Mouse (Mus musculus) hindbrain, embryonic 16.5 days (tissue): ENCODE data around the gene Lyzl4. TPM values are rescaled to one million over a fixed set of nuclear protein-coding genes. Genes with fewer than 3 reads are reported as not detected.
"Not testable (repeated sequence)": the region's sequence is repeated elsewhere in the genome, so short reads cannot be mapped to it uniquely, and the experiment has no call there.

Experiments
- ATAC-seq: fragments of 200-750 bp; cut with Nextera tagmentation; 2 replicates; pipeline ENCODE4 v1.8.0; 2017; ENCODE audit warnings: moderate TSS enrichment, moderate library complexity
- H3K27ac ChIP-seq: fragments of 300-500 bp; sonication (generic); 2 replicates; pipeline ENCODE4 v1.5.1; 2014; ENCODE audit warnings: low read depth, mild to moderate bottlenecking, control low read depth, low read length, moderate library complexity
- H3K27me3 ChIP-seq: fragments of 300-500 bp; sonication (generic); replicated peaks from 2 replicates; pipeline ENCODE4 v1.6.1; 2014; ENCODE audit warnings: low read length; ENCODE audit not compliant: control insufficient read depth, insufficient read depth
- H3K36me3 ChIP-seq: fragments of 300-500 bp; sonication (generic); 2 replicates; pipeline ENCODE4 v1.6.1; 2014; ENCODE audit warnings: mild to moderate bottlenecking, low read length, moderate library complexity, mixed read lengths; ENCODE audit not compliant: control insufficient read depth, insufficient read depth
- H3K4me1 ChIP-seq: fragments of 300-500 bp; sonication (generic); 2 replicates; pipeline ENCODE4 v1.6.1; 2014; ENCODE audit warnings: low read depth, low read length; ENCODE audit not compliant: control insufficient read depth, insufficient read depth
- H3K4me2 ChIP-seq: fragments of 300-500 bp; sonication (generic); 2 replicates; pipeline ENCODE4 v1.6.1; 2014; ENCODE audit warnings: mild to moderate bottlenecking, low read length, control low read depth, moderate library complexity
- H3K4me3 ChIP-seq: fragments of 300-500 bp; sonication (generic); 2 replicates; pipeline ENCODE4 v1.5.1; 2014; ENCODE audit warnings: mild to moderate bottlenecking, low read length, control low read depth, moderate library complexity
- H3K9ac ChIP-seq: fragments of 300-500 bp; sonication (generic); 2 replicates; pipeline ENCODE4 v1.6.1; 2014; ENCODE audit warnings: low read depth, mild to moderate bottlenecking, control low read depth, low read length, moderate library complexity
- H3K9me3 ChIP-seq: fragments of 300-500 bp; sonication (generic); 2 replicates; pipeline ENCODE4 v1.6.1; 2014; ENCODE audit warnings: mild to moderate bottlenecking, low read length, moderate library complexity; ENCODE audit not compliant: control insufficient read depth
- WGBS: fragments of 180-500 bp; shearing (Covaris S2); extraction: QIAGEN DNeasy Blood & Tissue Kit; methylation state at CpG from one replicate; pipeline ENCODE4 v1.1.7; 2014; 5-methylcytosine and 5-hydroxymethylcytosine counted together
- polyA plus RNA-seq: library from polyadenylated mRNA; unstranded; fragments of >200 nt; fragmentation: Nextera tagmentation; extraction: Ambion mirVana; gene quantifications from 2 replicates; pipeline ENCODE4 v1.2.1, GENCODE M21; 2015

Gene Lyzl4
- polyA plus RNA-seq, 1 experiment from 2014 or later, result 0.16 TPM

GRCm38 (mm10) chr9:121600201-121600860 is 41.6 kb downstream of the Lyzl4 start:
- WGBS, result 44% methylated on average over 13 of the region's 13 CpGs
- Histone ChIP-seq H3K27ac (no peak overlapping the region; the same call in 1 of the 2 replicates), H3K9ac (no peak overlapping the region), H3K4me2 (no peak overlapping the region), H3K4me3 (no peak overlapping the region), H3K27me3 (no peaks in the 10 kb centered on the region), H3K9me3 (no peaks in the 10 kb centered on the region), H3K4me1 (peaks cover 3% of the 10 kb centered on the region), H3K36me3 (no peaks in the 10 kb centered on the region)
- ATAC-seq, result no peak

GRCm38 (mm10) chr9:121599551-121599950 is 42.3 kb downstream of the Lyzl4 start:
- WGBS, result 74% methylated on average over 6 of the region's 6 CpGs
- Histone ChIP-seq H3K27me3 (no peaks in the 10 kb centered on the region), H3K4me1 (peaks cover 3% of the 10 kb centered on the region; the same call in 1 of the 2 replicates), H3K36me3 (no peaks in the 10 kb centered on the region), H3K4me2 (no peak overlapping the region), H3K9ac (no peak overlapping the region), H3K9me3 (no peaks in the 10 kb centered on the region), H3K27ac (no peak overlapping the region), H3K4me3 (no peak overlapping the region)
- ATAC-seq, result no peak

- ATAC-seq, result no peak
- 87% methylated on average over 2 of the region's 2 CpGs for WGBS
These were observed 43.8 kb downstream of the Lyzl4 start for GRCm38 (mm10) chr9:121598106-121598505.

GRCm38 (mm10) chr9:121594771-121595170 is 47.1 kb downstream of the Lyzl4 start:
- no peak overlapping the region for H3K4me3 ChIP-seq
- H3K27me3 ChIP-seq, result no peaks in the 10 kb centered on the region
- no peaks in the 10 kb centered on the region for H3K9me3 ChIP-seq
- no peaks in the 10 kb centered on the region for H3K4me1 ChIP-seq
- H3K9ac ChIP-seq, result no peak overlapping the region
- no peak for ATAC-seq
- H3K36me3 ChIP-seq, result no peaks in the 10 kb centered on the region
- 51% methylated on average over 4 of the region's 4 CpGs for WGBS
- H3K4me2 ChIP-seq, result no peak overlapping the region
- no peak overlapping the region for H3K27ac ChIP-seq

More at GRCm38 (mm10) chr9:121598106-121598505, 43.8 kb downstream of the Lyzl4 start:
- Histone ChIP-seq H3K27ac (no peak overlapping the region), H3K27me3 (no peaks in the 10 kb centered on the region), H3K36me3 (no peaks in the 10 kb centered on the region), H3K9ac (no peak overlapping the region), H3K4me1 (peaks cover 3% of the 10 kb centered on the region; the same call in 1 of the 2 replicates), H3K4me2 (no peak overlapping the region), H3K9me3 (no peaks in the 10 kb centered on the region), H3K4me3 (no peak overlapping the region)

GRCm38 (mm10) chr9:121593768-121594167 is 48.1 kb downstream of the Lyzl4 start:
- H3K27me3 ChIP-seq, H3K9me3 ChIP-seq, H3K36me3 ChIP-seq, H3K4me3 ChIP-seq, H3K4me1 ChIP-seq, H3K27ac ChIP-seq, H3K9ac ChIP-seq, H3K4me2 ChIP-seq, ATAC-seq: not testable (repeated sequence)
- WGBS, result 86% methylated on average over 3 of the region's 3 CpGs

- H3K4me2 ChIP-seq, result no peak overlapping the region
- ATAC-seq, result no peak
These were observed 48.8 kb downstream of the Lyzl4 start for GRCm38 (mm10) chr9:121592948-121593550.

GRCm38 (mm10) chr9:121589533-121589932 is 52.4 kb downstream of the Lyzl4 start:
- peak; percentile 50; the same call in 1 of the 2 replicates for ATAC-seq
- H3K4me2 ChIP-seq, result no peak overlapping the region
- H3K27ac ChIP-seq, result no peak overlapping the region
- no peaks in the 10 kb centered on the region for H3K27me3 ChIP-seq
- 60% methylated on average over 2 of the region's 2 CpGs for WGBS
- H3K4me3 ChIP-seq, result no peak overlapping the region
- no peaks in the 10 kb centered on the region for H3K36me3 ChIP-seq
- H3K4me1 ChIP-seq, result no peaks in the 10 kb centered on the region
- H3K9ac ChIP-seq, result no peak overlapping the region
- peaks cover 7% of the 10 kb centered on the region for H3K9me3 ChIP-seq

More at GRCm38 (mm10) chr9:121592948-121593550, 48.8 kb downstream of the Lyzl4 start:
- Histone ChIP-seq H3K9me3 (peaks cover 7% of the 10 kb centered on the region), H3K27me3 (no peaks in the 10 kb centered on the region), H3K36me3 (no peaks in the 10 kb centered on the region), H3K4me3 (no peak overlapping the region), H3K27ac (no peak overlapping the region), H3K9ac (no peak overlapping the region), H3K4me1 (no peaks in the 10 kb centered on the region)
- WGBS, result 51% methylated on average over 13 of the region's 13 CpGs

GRCm38 (mm10) chr9:121574380-121574779 is 67.5 kb downstream of the Lyzl4 start:
- H3K4me2 ChIP-seq, result no peak overlapping the region
- no peaks in the 10 kb centered on the region for H3K9me3 ChIP-seq
- no peak overlapping the region for H3K27ac ChIP-seq
- whole genome bisulfite sequencing, result 80% methylated on average over 5 of the region's 5 CpGs
- no peak overlapping the region for H3K4me3 ChIP-seq
- ATAC-seq, result no peak
- H3K9ac ChIP-seq, result no peak overlapping the region
- H3K36me3 ChIP-seq, result no peaks in the 10 kb centered on the region
- no peaks in the 10 kb centered on the region for H3K27me3 ChIP-seq
- H3K4me1 ChIP-seq, result no peaks in the 10 kb centered on the region

- no peaks in the 10 kb centered on the region for H3K4me1 ChIP-seq
- H3K9ac ChIP-seq, result no peak overlapping the region
- no peaks in the 10 kb centered on the region for H3K9me3 ChIP-seq
- no peak overlapping the region for H3K27ac ChIP-seq
- H3K27me3 ChIP-seq, result no peaks in the 10 kb centered on the region
- no peak overlapping the region for H3K4me2 ChIP-seq
- 18% methylated on average over 1 of the region's 1 CpGs for WGBS
- no peak for ATAC-seq
- H3K36me3 ChIP-seq, result no peaks in the 10 kb centered on the region
- H3K4me3 ChIP-seq, result no peak overlapping the region
These were observed 73.4 kb downstream of the Lyzl4 start for GRCm38 (mm10) chr9:121568451-121568850.
